Mouse (Mus musculus): ENCODE data around the gene Runx3. TPM values are rescaled to one million over a fixed set of nuclear protein-coding genes. Genes with fewer than 3 reads are reported as not detected.

The Runx3 gene
- total RNA-seq, 2 experiments from 2014 or later: not detected

DNA sequence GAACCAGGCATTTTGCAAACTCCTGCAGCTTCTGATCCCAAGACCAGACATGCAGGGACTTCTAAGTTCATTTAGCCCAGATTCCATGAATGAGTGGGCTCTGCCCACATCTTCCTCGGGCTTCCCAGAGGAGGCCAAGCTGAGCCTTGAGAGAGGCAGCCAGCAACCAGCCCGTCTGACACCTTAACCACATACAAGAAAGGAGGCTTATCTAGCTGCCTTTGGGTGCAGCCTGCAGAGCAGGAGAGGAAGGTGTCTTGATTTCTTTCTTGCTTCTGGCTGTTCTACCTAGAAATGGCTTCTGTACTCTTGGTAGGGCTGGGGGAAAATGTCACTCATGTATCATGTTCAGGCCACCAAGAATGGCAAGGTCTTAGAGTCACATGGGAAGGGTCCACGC, 11.8 kb upstream of the Runx3 start:
- intact Hi-C loops (cut with DNase I): no loop called here
- DNase-seq (ENCODE audit: low spot score in 2 of 2): no peak

DNA sequence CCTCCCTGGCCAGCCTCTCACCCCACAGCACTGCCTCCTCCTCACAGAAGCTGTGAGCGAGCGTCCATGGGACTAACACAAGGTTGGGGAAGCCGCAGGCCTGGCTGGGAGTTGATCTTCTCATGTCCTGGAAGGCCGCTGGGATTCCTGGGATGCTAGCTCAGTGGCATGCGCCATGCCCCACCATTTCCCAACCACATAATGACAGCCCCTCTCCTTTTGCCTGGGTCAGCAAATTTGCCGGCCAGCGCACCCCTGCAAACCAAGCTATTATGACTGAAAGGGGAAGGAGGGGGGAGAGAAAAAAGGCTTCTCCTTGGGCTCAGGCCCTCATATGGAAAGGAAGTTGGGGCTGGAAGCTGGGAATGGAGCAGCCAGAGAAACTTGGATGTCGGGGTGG, 6.8 kb upstream of the Runx3 start:
- intact Hi-C loops (cut with DNase I): no loop called here
- no peak for DNase-seq (ENCODE audit: low spot score in 2 of 2)

- intact Hi-C loops (cut with DNase I): no loop called here
- DNase-seq (ENCODE audit: low spot score in 2 of 2): no peak
Observed at GRCm38 (mm10) chr4:135114301-135114700, 6.2 kb upstream of the Runx3 start.

DNA sequence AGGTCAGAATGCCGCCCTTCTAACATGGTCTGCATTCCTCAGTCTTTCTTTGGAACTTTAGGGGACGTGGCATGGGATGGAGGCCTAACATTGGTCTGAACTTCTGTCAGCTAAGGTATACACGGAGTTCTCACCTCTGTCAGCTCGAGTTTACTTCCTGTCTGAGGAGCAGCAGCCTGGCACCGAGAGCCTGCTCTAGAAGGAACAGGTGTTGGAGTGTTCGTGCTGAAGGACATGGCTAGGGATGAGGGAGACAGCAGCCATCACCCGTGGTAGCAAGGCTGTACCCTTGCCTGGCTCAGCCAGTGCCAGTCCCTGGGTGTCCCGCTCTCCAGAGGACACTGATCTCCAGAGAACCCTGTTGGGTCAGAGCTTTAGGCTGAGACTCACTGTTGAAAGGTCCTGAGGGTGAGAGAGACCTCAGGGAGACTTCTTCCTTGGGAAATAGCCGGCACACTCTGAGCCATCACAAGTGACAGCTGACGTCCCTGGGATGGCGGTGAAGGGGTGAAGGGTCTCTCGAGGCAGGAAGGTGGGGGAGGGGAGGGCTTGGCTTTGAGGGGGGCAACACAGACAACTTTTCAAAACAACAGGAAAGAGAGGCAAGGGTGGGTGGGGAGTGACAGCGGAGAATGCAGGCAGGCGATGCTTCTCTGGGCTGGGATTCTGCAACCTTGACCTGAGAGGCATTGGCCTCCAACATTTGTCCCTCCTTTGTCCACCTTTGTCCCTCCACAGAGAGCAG, 4.9 kb upstream of the Runx3 start:
- no peak for DNase-seq (ENCODE audit: low spot score in 2 of 2)
- intact Hi-C loops (cut with DNase I): no loop called here

GRCm38 (mm10) chr4:135116391-135116790, 4.1 kb upstream of the Runx3 start:
- intact Hi-C loops (cut with DNase I): no loop called here
- DNase-seq (ENCODE audit: low spot score in 2 of 2): no peak

DNA sequence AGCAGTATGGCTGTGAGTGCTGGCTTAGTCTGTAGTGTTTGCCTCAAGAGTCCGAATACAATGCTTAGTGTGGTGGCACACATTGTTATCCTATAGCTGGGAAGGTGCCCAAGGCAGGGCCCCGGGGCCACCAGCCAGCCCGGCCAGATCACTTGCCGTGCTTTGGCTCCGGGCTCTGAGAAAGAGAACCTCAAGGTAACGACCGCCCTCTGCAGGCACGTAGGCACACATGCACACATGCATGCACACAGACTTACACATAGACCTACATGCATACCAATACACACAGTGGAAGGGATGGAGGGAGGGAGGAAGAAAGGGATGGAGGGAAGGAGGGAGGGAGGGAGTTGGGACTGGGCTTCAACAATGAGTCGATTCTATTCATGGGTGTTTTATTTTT, 2.6 kb upstream of the Runx3 start:
- intact Hi-C loops (cut with DNase I): no loop called here
- no peak for DNase-seq (ENCODE audit: low spot score in 2 of 2)

GRCm38 (mm10) chr4:135118855-135119474, 1.5 kb upstream of the Runx3 start:
- intact Hi-C loops (cut with DNase I): no loop called here
- no peak for DNase-seq (ENCODE audit: low spot score in 2 of 2)

GRCm38 (mm10) chr4:135123721-135124120, 3.3 kb downstream of the Runx3 start:
- intact Hi-C loops (cut with DNase I): no loop called here
- DNase-seq (ENCODE audit: low spot score in 2 of 2): no peak

GRCm38 (mm10) chr4:135124732-135125131, 4.3 kb downstream of the Runx3 start:
- no peak for DNase-seq (ENCODE audit: low spot score in 2 of 2)
- intact Hi-C loops (cut with DNase I): no loop called here

- no peak for DNase-seq (ENCODE audit: low spot score in 2 of 2)
- intact Hi-C loops (cut with DNase I): no loop called here
Observed at GRCm38 (mm10) chr4:135125152-135125551, 4.7 kb downstream of the Runx3 start.

DNA sequence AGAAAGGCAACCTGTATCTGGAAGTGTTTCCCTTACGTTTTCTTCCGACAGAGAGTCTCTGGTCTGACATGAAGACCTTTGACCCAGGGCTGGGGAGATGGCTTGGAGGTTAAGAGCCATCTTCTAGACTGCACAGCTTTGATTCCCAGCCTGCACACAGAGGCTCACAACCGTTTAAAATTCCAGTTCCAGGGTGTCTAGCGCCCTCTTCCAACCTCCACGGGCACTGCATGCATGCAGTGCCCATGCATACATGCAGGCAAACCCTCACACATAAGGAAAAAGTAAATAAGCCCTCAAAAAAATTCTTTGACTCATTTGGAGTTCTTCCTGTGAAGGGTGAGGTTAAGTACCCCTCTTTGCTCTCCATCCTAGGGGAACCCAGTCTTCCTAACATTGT, 5.9 kb downstream of the Runx3 start:
- no peak for DNase-seq (ENCODE audit: low spot score in 2 of 2)
- intact Hi-C loops (cut with DNase I): no loop called here

- intact Hi-C loops (cut with DNase I): no loop called here
- peak in 1 of 2 experiments; percentile 14 for DNase-seq (ENCODE audit: low spot score in 2 of 2)
Observed at GRCm38 (mm10) chr4:135128841-135129520, 8.5 kb downstream of the Runx3 start.

DNA sequence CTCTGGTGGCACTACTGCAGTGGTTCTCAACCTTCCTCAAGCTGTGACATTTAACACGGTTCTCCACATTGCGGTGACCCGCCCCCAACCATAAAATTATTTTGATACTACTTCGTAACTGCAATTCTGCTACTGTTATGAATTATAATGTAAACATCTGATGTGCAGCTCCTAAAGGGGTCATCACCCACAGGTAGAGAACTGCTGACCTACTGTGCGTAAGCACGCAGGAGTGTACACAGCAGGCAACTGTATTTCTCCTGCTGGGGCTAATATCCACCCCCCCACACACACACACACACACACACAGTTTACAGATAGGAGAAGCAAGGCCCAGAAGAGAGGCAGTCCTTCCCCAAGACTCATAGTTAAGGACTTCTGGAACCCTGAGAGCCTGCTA, 9.7 kb downstream of the Runx3 start:
- intact Hi-C loops (cut with DNase I): no loop called here
- no peak for DNase-seq (ENCODE audit: low spot score in 2 of 2)

DNA sequence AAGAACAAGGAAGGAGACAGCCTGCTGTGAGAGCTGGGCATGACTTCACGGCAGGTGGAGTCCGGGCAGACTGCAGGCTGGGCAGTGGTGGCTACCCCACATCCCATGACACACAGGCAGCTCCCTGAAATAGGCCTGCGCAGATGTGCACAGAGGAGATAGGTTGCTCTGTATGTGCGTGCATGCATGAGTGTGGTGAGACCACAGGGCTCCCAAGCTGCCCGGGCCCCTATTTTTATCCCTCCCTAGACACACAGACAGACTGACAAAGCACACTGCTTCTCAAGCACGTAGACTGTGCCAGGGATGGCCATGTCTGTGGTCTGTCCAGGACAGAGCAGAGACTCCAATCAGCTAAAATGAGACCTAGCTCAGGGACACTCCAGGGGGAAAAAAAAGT, 10.7 kb downstream of the Runx3 start:
- no peak for DNase-seq (ENCODE audit: low spot score in 2 of 2)
- intact Hi-C loops (cut with DNase I): no loop called here

DNA sequence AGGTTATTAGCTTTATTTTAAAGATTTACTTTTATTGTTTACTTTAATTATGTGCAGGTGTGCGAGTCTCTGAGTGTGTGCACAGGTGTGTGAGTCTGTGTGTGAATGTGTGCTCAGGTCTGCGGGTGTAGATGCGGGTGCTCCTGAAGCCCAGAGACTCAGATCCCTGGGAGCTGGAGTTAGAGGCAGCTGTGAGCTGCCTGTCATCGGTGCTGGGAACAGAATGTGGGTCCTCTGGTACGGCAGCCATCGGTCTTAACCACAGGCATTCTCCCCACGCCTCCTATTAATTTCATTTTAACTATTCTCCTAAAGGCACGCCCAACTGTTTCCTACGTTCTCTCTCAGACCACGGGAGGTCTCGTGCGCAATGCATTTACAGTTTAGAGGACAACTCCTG, 12.3 kb downstream of the Runx3 start:
- intact Hi-C loops (cut with DNase I): no loop called here
- no peak for DNase-seq (ENCODE audit: low spot score in 2 of 2)

DNA sequence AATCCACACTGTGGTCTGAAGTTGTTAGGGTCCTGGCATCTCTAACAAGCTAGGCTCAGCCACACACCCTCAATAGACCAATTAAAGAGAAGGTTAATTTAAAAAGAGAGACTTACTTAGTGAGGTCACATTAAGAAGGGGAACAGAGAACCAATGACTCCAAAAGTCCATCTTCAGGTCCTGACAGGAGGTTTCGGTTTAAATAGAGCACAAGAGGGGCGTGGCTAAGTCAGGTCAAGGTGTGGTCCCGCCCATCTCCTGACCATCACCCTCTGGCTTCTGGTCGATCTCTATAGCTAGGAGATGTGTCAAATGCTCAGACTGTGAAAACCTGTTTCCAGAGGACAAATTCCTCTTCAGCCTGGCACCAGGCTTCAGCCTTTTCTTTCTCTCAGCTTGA, 13.3 kb downstream of the Runx3 start:
- intact Hi-C loops (cut with DNase I): no loop called here
- no peak for DNase-seq (ENCODE audit: low spot score in 2 of 2)

DNA sequence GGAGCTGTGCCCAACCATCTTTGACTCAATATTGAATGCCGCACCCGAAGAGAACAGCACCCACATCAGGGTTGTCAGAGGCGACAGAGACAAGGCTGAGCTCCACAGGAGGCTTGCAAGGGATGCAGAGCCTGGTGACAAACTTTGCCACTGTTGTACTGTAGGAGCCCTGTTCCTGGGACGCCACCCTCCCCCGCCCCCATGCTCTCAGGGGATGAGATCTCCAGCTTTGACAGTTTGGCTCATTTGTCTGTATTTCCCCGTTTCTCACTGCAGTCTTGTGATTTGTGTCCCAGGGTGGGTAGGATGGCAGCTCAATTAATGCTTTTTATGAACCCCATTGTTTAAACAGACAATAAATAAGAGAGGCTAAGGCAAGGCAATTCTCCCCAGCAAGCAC, 14.9 kb downstream of the Runx3 start:
- no peak for DNase-seq (ENCODE audit: low spot score in 2 of 2)
- intact Hi-C loops (cut with DNase I): no loop called here

DNA sequence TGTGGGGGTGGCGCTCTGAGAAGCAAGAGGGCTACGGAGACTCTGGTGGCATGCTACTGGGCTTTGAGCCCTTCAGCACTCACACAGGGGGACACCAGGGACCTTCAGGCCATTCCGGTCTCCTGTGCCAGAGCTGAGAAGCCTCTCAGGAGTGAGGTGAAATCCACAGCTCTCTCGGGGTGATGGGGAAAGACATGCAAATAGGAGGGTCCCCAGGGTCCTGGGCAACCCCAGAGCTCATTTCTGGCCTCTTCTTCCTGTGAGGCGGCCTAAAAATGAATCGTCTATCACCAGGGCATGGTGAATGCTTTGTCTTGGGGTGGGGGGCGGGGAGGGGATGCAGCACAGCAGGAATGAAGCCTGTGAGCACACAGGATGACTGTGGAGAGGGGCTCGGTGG, 15.8 kb downstream of the Runx3 start:
- DNase-seq (ENCODE audit: low spot score in 2 of 2): no peak
- intact Hi-C loops (cut with DNase I): no loop called here

- intact Hi-C loops (cut with DNase I): no loop called here
- DNase-seq (ENCODE audit: low spot score in 2 of 2): no peak
Observed at GRCm38 (mm10) chr4:135136612-135137011, 16.2 kb downstream of the Runx3 start.

DNA sequence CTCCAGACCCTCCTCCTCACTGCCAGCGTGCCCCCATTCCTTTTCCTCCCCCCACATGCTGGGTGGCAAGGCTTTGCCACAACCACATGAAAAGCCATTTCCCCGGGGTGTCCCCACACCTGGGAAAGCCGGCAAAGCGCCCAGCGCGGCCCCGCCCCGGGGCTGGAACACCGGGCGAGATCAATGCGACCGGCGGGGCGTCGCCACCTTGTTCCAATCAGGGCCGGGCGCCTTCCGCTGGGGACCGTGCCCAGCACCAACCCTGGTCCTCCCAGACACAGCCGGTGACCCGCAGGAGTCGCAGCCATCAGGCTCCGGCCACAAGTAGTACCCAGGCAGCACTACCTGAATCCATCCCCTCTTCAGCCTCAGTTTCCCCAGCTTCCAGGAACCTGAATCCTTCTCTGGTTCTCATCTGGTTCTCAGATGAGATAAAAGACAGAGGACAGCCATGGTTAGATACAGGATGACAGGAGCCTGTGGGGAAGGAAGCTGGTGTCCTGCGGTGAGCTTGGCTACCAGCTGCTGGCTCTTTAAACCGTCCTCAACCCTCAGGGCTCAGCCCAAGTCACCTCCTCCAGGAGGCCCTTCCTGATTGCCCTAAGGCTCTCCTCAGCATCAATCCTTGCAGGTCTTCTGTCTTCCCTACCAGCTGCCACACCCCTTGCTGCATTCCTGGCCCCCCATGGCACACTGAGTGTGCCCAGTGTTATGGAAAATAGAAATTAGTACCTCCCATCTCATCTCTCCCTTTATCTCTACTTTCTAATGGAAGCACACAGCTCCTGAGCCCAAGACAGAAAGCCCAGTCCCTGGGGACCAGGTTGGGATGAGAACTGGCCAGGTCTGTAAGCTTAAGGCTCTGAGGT, 20.4 kb downstream of the Runx3 start:
- intact Hi-C loops (cut with DNase I): no loop called here
- no peak for DNase-seq (ENCODE audit: low spot score in 2 of 2)
